Mouse (Mus musculus) large intestine, adult 2 months (tissue): Measurements from ENCODE around the gene Alox8. TPM values are rescaled to one million over a fixed set of nuclear protein-coding genes. Genes with fewer than 3 reads are reported as not detected.

Source experiments
- DNase-seq: peaks from one replicate; pipeline ENCODE4 v3.0.0-alpha.2; 2012; ENCODE audit warnings: low read depth, low spot score
- WGBS: fragments of 180-500 bp; shearing (Covaris S2); methylation state at CpG from one replicate; pipeline ENCODE4 v1.1.7; 2018; 5-methylcytosine and 5-hydroxymethylcytosine counted together
- polyA plus RNA-seq: library from polyadenylated mRNA; depleted of rRNA; stranded (reverse); fragments of >200 nt; gene quantifications from 2 replicates; pipeline ENCODE4 v1.2.3, GENCODE M21; 2012

Gene Alox8
- polyA plus RNA-seq, 1 experiment, result not detected

- no peak for DNase-seq
- 82% methylated on average over 6 of the region's 6 CpGs for WGBS
These were observed 11.7 kb downstream of the Alox8 start for GRCm38 (mm10) chr11:69185936-69186335.

DNA sequence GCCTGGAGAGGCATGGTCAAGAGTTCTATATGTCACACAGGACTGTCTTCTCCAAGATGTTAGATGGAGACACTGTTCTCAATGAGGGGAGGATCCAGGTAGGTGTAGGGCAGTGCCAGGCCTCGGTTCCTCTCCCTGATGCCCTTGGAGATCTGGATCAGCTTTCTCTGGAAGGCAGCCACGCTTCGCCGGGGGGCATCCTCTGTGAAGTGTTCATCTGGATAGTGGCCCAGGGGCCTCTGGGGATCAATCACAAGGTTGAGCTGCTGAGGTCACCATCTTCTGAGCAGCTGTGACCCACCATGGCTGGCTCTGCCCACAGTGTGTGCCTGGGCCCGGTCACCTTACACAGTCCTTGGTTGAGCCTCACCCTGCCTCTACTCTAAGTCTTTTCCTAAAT is 12.6 kb downstream of the Alox8 start:
- 88% methylated on average over 5 of the region's 5 CpGs for WGBS
- no peak for DNase-seq

DNA sequence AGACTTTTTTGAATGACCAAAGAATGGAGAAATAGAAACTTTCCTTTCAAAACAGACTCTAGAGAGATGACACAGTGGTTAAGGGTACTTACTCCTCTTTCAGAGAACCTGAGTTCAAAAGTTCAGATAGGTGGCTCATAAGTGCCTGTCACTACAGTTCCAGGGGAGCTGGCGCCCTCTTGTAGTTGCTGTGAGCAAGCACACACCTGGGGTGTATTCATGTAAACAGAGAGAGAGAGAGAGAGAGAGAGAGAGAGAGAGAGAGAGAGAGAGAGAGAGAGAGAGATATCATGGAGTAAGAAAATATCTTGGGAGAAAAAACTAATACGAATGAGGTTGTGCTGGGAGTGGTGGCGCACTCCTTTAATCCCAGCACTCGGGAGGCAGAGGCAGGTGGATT is 17.5 kb downstream of the Alox8 start:
- 74% methylated on average over 4 of the region's 4 CpGs for WGBS
- no peak for DNase-seq

GRCm38 (mm10) chr11:69179512-69179911 is 18.1 kb downstream of the Alox8 start:
- DNase-seq, result no peak
- 45% methylated on average over 3 of the region's 3 CpGs for WGBS

- DNase-seq, result no peak
- 81% methylated on average over 3 of the region's 3 CpGs for WGBS
These were observed 19.1 kb downstream of the Alox8 start for GRCm38 (mm10) chr11:69178525-69178924.

DNA sequence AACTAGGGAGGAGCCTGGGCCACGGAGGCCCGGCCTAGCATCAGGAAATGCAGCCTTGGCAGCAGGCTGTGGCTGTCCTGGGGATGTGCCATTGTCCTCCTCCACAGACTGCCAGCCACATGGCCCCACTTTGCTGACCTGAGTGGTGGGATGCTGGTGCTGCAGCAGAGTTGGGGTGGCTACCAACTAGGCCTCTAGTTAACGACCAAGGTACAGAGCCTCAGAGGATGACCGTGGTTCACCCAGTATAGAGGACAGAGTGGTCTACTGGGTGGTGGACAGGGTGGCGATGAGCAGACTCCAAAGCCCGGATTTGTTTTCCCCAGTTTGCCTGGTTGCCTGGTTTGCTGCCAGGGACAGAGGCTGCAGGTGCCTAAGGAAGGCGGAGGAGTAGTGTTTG is 22.9 kb downstream of the Alox8 start:
- 72% methylated on average over 7 of the region's 7 CpGs for WGBS
- no peak for DNase-seq

- 85% methylated on average over 2 of the region's 2 CpGs for WGBS
These were observed 25.0 kb downstream of the Alox8 start for GRCm38 (mm10) chr11:69172606-69173005.

GRCm38 (mm10) chr11:69171626-69172025 is 26.0 kb downstream of the Alox8 start:
- WGBS, result 26% methylated on average over 7 of the region's 7 CpGs
- DNase-seq, result no peak

More at GRCm38 (mm10) chr11:69172606-69173005, 25.0 kb downstream of the Alox8 start:
- no peak for DNase-seq

DNA sequence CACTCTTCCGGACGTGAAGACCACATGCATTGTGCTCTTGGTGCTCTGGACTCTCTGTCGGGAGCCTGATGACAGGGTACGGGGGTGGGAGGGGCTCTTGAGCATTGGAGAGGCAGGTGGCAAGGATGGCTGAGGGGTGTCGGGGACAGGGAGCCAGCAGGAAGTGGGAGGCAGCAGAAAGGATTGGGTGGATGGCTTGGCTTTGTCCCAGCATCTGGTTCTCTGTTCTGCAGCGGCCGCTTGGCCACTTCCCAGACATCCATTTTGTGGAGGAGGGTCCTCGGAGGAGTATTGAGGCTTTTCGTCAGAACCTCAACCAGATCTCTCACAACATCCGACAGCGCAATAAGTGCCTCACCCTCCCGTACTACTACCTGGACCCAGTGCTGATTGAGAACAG is 28.3 kb downstream of the Alox8 start:
- no peak for DNase-seq
- 87% methylated on average over 12 of the region's 12 CpGs for WGBS

- DNase-seq, result no peak
- 7% methylated on average over 18 of the region's 18 CpGs for WGBS
These were observed 40.8 kb downstream of the Alox8 start, which contains the start of gene Alox12b for GRCm38 (mm10) chr11:69156800-69157199. Gene Alox12b, plus strand, starts transcription at chr11:69156989.

GRCm38 (mm10) chr11:69155351-69155750 is 42.3 kb downstream of the Alox8 start:
- WGBS, result 44% methylated on average over 1 of the region's 1 CpGs
- no peak for DNase-seq

DNA sequence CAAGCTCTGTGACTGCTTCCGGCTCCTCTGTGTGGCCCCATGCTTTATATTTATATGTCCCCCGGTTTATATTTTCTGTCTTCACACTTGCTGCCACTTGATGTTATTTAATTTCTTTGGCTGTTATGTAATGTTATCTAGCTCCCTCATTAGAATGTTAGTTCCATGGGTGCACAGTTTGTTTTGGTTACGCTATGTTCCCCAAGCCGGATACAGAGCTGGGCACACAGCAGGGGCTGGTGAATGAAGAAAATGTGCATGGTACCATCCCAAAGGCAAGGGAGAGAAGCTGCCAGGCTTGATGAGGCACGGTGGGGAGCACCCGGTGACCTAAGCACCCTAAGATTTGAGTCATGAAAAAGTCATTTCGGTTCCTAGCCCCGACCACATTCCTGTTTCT is 43.8 kb downstream of the Alox8 start:
- DNase-seq, result no peak
- 73% methylated on average over 8 of the region's 8 CpGs for WGBS

DNA sequence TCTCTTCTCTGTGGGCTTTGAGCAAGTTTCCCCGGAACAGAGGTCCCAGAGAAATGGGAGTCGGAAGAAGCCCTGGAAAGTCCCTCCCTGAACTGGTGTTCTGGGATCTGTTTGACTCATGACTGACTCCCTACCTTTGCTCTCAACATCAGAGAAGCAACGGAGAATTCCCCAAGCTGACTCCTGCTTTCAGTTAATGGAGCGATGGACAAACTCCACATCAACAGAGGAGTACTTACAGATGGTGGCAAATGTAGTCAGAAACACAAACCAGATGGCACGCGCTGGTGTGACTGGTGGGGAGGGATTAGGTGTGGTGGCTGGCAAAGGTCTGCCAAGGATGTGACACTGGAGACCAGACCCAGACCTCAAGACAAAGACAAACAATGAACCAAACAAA is 46.6 kb downstream of the Alox8 start:
- no peak for DNase-seq

GRCm38 (mm10) chr11:69150444-69150843 is 47.2 kb downstream of the Alox8 start:
- DNase-seq, result no peak
- WGBS, result 2% methylated on average over 7 of the region's 7 CpGs

More for the DNA sequence above, 46.6 kb downstream of the Alox8 start:
- 48% methylated on average over 6 of the region's 6 CpGs for WGBS

DNA sequence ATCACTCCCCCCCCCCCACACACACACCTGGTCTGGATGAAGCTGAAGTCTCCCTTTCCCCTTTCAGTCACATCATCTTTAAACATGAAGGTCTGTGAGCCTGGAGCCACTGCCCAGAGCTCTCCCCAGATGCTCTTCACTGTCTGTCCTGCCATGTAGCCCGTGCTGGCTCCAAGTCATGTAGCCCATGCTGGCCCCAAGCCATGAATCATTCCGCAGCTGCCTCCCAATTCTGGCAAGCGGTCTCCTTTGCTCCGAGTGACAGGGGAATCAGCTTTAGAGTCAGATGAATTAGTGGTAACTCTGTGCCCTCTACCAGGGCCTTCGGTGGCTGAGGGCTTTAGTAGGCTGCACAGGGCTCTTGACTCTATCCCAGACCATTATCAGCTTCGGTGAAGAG is 47.9 kb downstream of the Alox8 start:
- no peak for DNase-seq
- WGBS, result 71% methylated on average over 6 of the region's 6 CpGs

GRCm38 (mm10) chr11:69148451-69148960 is 49.1 kb downstream of the Alox8 start:
- WGBS, result 86% methylated on average over 5 of the region's 5 CpGs
- DNase-seq, result no peak

GRCm38 (mm10) chr11:69147546-69147945 is 50.1 kb downstream of the Alox8 start:
- 68% methylated on average over 7 of the region's 7 CpGs for WGBS
- DNase-seq, result no peak

GRCm38 (mm10) chr11:69135361-69135760 is 62.3 kb downstream of the Alox8 start:
- 85% methylated on average over 6 of the region's 6 CpGs for WGBS
- no peak for DNase-seq

GRCm38 (mm10) chr11:69134622-69134968 is 63.0 kb downstream of the Alox8 start:
- no peak for DNase-seq
- WGBS, result 36% methylated on average over 8 of the region's 8 CpGs
